Mouse (Mus musculus): ENCODE data around the gene Hltf. TPM values are rescaled to one million over a fixed set of nuclear protein-coding genes. Genes with fewer than 3 reads are reported as not detected.
A peak's percentile ranks its signal among the peaks of the same experiment; 100 is the strongest.

The Hltf gene
- total RNA-seq, 1 experiment from 2014 or later: 76.6 TPM

DNA sequence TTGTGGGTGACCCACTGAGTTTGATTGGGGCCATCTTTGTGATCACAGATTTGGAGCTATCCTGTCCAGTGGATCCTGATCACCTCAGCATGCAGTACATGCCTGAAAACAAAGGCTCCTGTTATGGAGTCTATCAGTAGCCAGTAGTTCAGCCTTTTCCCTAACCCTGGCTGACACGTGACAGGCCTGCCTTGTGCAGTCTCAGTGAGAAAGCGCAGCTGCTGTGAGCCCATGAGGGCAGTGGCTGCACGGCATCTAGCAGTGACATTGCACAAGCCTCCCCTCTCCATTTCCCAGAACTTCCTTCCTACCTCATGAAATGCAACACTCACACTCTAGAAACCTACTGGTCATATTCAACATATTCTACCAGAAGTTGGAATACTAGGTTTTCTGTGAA is 76.9 kb downstream of the Hltf start:
- peak in 1 of 2 experiments; percentile 40; a peak in 1 of 4 replicates for ATAC-seq (replicated peaks in 1 of 2; ENCODE audit: insufficient read depth in 1 of 2, low FRiP score in 2 of 2, low TSS enrichment in 1 of 2, low read depth in 1 of 2, poor library complexity in 2 of 2, severe bottlenecking in 2 of 2)

GRCm38 (mm10) chr3:20136868-20137581 is 79.4 kb downstream of the Hltf start:
- ATAC-seq (replicated peaks in 1 of 2; ENCODE audit: insufficient read depth in 1 of 2, low FRiP score in 2 of 2, low TSS enrichment in 1 of 2, low read depth in 1 of 2, poor library complexity in 2 of 2, severe bottlenecking in 2 of 2): no peak

DNA sequence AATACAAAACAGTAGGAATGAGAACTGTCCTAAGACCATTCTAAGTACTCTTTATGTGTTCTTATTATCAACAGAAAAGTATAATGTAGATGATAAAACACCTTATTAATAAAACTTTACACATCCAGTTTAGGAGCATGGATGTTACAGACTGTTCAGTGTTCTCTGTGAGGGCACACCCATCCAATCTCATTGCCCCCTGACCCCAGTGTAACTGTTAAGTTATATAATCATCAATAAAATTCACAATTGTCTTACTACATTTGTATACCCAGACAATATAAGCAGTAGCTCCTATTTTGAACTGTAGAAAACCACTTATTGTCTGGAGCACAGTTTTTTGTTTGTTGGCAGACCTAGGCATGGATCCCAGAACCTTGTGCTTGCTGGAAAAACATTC is 83.6 kb downstream of the Hltf start:
- ATAC-seq (replicated peaks in 1 of 2; ENCODE audit: insufficient read depth in 1 of 2, low FRiP score in 2 of 2, low TSS enrichment in 1 of 2, low read depth in 1 of 2, poor library complexity in 2 of 2, severe bottlenecking in 2 of 2): no peak

GRCm38 (mm10) chr3:20141679-20142078 is 84.1 kb downstream of the Hltf start:
- ATAC-seq (replicated peaks in 1 of 2; ENCODE audit: insufficient read depth in 1 of 2, low FRiP score in 2 of 2, low TSS enrichment in 1 of 2, low read depth in 1 of 2, poor library complexity in 2 of 2, severe bottlenecking in 2 of 2): no peak

GRCm38 (mm10) chr3:20142101-20142500 is 84.5 kb downstream of the Hltf start:
- ATAC-seq (replicated peaks in 1 of 2; ENCODE audit: insufficient read depth in 1 of 2, low FRiP score in 2 of 2, low TSS enrichment in 1 of 2, low read depth in 1 of 2, poor library complexity in 2 of 2, severe bottlenecking in 2 of 2): no peak

DNA sequence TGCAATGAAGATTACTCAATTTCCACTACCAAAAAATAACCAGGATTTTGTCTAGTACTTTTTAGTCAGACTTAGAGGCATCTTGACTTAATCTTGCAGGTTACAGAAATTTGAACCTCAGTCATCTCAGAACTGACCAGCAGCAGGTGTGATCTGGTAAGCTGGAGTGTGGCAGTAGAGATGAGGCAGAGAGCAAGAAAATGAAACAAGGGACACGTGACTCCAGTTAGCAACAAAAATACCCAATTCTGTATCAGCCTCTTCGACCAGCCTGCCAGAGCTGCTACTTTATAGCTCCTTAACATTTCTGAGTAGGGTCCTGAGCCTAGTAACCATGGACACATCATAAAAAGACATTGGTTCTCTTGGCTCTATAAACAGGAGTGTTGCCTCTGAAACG is 85.0 kb downstream of the Hltf start:
- no peak for ATAC-seq (replicated peaks in 1 of 2; ENCODE audit: insufficient read depth in 1 of 2, low FRiP score in 2 of 2, low TSS enrichment in 1 of 2, low read depth in 1 of 2, poor library complexity in 2 of 2, severe bottlenecking in 2 of 2)

DNA sequence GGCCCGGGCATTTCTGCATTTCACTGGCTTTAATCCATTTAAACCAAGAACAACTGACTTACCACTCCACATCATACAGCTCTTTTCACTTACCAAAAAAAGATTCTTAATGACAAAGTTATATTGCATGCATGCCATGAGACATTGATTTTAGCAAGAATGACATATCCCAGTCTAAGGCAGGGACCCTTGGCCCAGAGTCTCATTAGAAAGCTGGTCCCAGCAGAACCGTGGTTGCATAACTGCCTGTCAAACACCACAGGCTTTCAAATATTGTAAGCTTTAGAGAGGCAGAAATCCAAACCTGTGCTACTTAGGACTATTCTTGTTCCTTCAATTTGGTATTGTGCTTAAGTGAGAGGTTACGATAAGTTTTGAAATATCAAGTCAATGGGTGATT is 86.1 kb downstream of the Hltf start:
- no peak for ATAC-seq (replicated peaks in 1 of 2; ENCODE audit: insufficient read depth in 1 of 2, low FRiP score in 2 of 2, low TSS enrichment in 1 of 2, low read depth in 1 of 2, poor library complexity in 2 of 2, severe bottlenecking in 2 of 2)

DNA sequence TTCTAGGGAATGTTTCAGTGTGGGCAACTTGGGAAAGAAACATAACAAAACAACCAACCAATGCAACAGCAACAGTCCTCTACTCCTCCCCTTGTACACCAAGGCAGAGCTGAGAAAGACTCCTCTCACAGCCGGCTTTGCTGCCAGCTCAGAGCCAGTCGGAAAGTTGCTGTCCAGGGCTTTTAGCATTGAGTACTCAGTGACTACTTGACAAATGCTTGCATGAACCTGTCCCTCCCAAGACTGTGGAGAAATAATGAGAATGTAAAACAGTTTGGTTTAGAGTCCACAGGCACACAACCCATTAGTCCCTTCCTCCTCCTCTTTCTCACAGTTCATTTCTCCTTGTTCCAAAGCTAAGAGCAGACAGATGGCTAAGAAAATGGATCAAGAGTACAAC is 86.8 kb downstream of the Hltf start:
- ATAC-seq (replicated peaks in 1 of 2; ENCODE audit: insufficient read depth in 1 of 2, low FRiP score in 2 of 2, low TSS enrichment in 1 of 2, low read depth in 1 of 2, poor library complexity in 2 of 2, severe bottlenecking in 2 of 2): no peak

DNA sequence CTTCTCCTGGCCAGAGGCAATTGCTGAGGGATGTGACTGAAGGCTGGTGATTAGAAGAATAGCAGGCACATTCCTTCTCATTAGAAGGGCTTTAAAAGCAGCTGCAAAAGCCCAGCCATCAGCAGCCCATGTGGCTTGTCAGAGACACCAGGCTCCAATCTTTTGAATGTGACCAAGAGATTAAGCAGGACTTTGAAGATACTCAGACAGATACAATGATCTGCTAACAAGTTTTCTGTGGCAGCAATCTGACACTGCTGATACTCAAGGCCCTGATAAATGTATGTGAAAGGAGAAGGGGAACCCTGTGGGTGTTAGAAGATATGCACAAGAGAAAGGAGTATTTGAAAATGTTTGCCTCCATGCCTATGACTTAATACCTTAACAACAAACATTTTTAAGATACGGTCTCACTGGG is 88.1 kb downstream of the Hltf start:
- ATAC-seq (replicated peaks in 1 of 2; ENCODE audit: insufficient read depth in 1 of 2, low FRiP score in 2 of 2, low TSS enrichment in 1 of 2, low read depth in 1 of 2, poor library complexity in 2 of 2, severe bottlenecking in 2 of 2): no peak

- ATAC-seq (replicated peaks in 1 of 2; ENCODE audit: insufficient read depth in 1 of 2, low FRiP score in 2 of 2, low TSS enrichment in 1 of 2, low read depth in 1 of 2, poor library complexity in 2 of 2, severe bottlenecking in 2 of 2): no peak
These were observed 89.3 kb downstream of the Hltf start for GRCm38 (mm10) chr3:20146884-20147395.

GRCm38 (mm10) chr3:20147647-20148046 is 90.0 kb downstream of the Hltf start:
- ATAC-seq (replicated peaks in 1 of 2; ENCODE audit: insufficient read depth in 1 of 2, low FRiP score in 2 of 2, low TSS enrichment in 1 of 2, low read depth in 1 of 2, poor library complexity in 2 of 2, severe bottlenecking in 2 of 2): no peak

DNA sequence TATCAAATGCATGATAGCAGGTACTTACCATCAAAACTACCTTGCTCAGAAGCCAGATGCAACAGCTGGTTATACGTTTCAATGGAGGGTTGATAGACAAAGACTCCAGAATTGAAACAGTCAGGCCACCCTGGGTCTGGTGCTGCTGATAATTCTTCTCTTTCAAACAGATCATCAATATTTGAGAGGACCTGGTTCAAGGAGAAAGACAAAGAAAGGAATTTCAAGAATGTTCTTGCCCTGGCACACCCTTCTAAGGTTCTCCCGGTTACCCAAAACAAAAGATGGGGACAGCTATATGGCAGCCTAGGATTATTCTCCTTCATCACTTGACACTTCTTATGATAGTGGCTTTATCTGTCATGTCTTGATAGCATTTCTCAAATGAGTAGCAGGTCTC is 92.9 kb downstream of the Hltf start:
- no peak for ATAC-seq (replicated peaks in 1 of 2; ENCODE audit: insufficient read depth in 1 of 2, low FRiP score in 2 of 2, low TSS enrichment in 1 of 2, low read depth in 1 of 2, poor library complexity in 2 of 2, severe bottlenecking in 2 of 2)

- ATAC-seq (replicated peaks in 1 of 2; ENCODE audit: insufficient read depth in 1 of 2, low FRiP score in 2 of 2, low TSS enrichment in 1 of 2, low read depth in 1 of 2, poor library complexity in 2 of 2, severe bottlenecking in 2 of 2): no peak
These were observed 94.0 kb downstream of the Hltf start for GRCm38 (mm10) chr3:20151651-20152050.

DNA sequence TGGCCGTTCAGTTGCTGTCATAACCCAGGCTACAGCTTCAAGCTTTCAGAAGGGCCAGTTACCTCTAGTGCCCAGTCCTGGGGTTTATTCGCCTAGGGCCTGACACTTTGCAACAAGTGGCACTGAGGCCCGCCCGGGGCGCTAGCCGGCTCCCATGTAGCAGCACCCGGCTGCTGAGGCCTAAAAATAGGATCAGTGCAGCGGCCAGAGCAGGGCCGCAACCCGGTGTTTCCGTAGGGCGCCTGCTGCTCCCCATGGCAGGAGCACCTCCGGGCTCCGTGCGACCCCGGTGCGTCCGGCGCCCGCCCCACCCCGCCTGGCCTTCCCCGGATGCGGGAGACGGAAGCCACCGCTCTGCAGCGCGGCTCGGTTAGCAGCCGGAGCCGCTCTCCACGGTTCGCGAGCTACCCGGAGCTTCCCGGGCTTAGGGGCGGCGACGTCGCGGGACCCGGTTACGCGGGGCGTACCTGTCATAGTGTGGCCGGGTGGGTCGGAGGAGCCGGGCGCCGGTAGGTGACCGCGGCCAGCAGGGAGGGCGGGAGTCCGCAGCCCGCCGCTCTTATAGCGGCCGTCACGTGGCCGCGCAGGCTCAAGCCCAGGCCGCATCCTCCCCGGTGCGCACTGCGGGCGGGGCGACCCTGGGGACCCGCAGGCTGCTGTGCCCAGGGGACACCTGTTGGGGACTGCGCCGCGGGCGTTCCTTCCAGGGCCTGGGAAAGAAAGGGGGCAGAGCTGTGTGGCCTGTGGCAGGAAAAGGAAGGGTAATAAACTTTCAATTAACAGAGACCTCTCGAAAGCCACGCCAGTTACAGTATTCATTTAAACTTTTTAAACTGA is 97.1 kb downstream of the Hltf start, which contains the start of gene Gyg:
Gyg (minus strand) TSS at position 787 of the 837 bp plus-strand sequence.
- ATAC-seq (replicated peaks in 1 of 2; ENCODE audit: insufficient read depth in 1 of 2, low FRiP score in 2 of 2, low TSS enrichment in 1 of 2, low read depth in 1 of 2, poor library complexity in 2 of 2, severe bottlenecking in 2 of 2): peak; percentile 79 to 84

DNA sequence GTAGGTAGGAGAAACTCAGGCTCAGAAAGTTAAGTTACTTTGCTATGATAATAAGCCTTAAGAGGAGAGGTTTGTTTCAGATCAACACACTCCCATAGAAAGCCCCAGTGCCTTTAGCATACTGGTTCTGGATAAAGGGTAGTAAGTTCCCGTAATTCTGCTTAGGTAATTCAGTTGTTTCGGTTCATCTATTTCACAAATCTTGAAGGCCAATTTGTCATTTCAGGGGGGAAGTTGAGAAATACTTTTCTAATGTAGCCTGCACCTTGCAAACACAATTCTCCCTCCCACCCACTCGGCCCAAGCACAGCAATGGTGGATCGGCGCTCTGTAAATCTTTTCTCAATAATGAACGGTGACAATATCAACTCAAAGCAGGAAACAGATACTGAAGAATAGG is 97.9 kb downstream of the Hltf start:
- peak; percentile 42 to 52; a peak in 3 of 4 replicates for ATAC-seq (replicated peaks in 1 of 2; ENCODE audit: insufficient read depth in 1 of 2, low FRiP score in 2 of 2, low TSS enrichment in 1 of 2, low read depth in 1 of 2, poor library complexity in 2 of 2, severe bottlenecking in 2 of 2)

- no peak for ATAC-seq (replicated peaks in 1 of 2; ENCODE audit: insufficient read depth in 1 of 2, low FRiP score in 2 of 2, low TSS enrichment in 1 of 2, low read depth in 1 of 2, poor library complexity in 2 of 2, severe bottlenecking in 2 of 2)
These were observed 109.9 kb downstream of the Hltf start for GRCm38 (mm10) chr3:20167487-20167886.

Data from hematopoietic stem cell, adult 5-6 weeks (primary cell).